Mouse (Mus musculus): ENCODE measurements around the gene Agbl4.

GRCm38 (mm10) chr4:111632615-111633014 lies 1235.2 kb downstream of the Agbl4 start:
- TF ChIP-seq CTCF (IDR thresholded peaks at IDR 0.05; ENCODE audit: low read depth, low read length) = no peak
- TF ChIP-seq POLR2A (IDR thresholded peaks at IDR 0.05; ENCODE audit: extremely low read depth, insufficient read depth, low read length) = no peak

All from liver, adult 2 months (tissue).